Mouse (Mus musculus) gonadal fat pad, adult 2 months (tissue): ENCODE measurements around the gene Trpm8. TPM values are rescaled to one million over a fixed set of nuclear protein-coding genes. Genes with fewer than 3 reads are reported as not detected.

Source experiments
- DNase-seq: peaks from one replicate; pipeline ENCODE4 v3.0.0-alpha.2; 2012; ENCODE audit warnings: low read depth
- polyA plus RNA-seq: library from polyadenylated mRNA; depleted of rRNA; stranded (reverse); fragments of >200 nt; gene quantifications from 2 replicates; pipeline ENCODE4 v1.2.3, GENCODE M21; 2012

Trpm8 gene
- polyA plus RNA-seq, 1 experiment, result not detected

DNA sequence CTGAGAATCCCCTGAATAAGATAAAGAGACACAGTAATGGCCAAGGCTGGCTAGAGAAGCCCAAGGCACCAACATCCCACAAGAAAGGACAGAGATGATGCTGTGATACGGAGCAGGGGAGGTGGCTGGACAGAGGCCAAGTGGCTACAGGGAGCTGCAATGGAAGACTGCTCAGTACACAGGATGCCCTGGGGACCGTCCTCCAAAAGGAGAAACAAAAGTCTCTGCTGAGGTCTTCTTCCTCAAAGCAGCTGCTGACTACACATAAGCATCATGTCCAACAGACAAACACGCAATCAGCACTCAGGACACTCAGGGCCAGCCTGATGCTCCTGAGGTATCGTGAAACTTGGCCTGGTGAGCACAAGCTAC lies 12.6 kb upstream of the Trpm8 start:
- DNase-seq, result no peak

DNA sequence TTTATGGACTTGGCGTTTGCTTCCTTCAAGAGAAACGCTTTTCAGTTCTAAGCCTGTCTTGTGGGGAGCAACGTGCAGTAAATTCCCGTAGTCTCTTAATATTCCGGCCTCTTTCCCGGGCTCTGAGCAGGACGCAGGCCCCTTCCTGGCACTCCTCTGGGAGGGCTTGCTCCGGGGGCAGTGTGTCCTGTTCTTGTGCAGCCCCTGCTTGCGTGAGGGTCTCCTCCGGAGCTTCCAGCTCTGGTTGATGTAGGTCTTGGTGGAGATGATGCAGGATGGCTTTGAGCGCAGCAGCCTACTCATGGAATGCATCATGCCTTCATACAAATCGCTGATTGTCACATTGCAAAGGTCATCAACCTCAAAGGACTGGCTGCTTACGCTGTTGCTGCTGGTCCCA lies 11.3 kb upstream of the Trpm8 start:
- no peak for DNase-seq

DNA sequence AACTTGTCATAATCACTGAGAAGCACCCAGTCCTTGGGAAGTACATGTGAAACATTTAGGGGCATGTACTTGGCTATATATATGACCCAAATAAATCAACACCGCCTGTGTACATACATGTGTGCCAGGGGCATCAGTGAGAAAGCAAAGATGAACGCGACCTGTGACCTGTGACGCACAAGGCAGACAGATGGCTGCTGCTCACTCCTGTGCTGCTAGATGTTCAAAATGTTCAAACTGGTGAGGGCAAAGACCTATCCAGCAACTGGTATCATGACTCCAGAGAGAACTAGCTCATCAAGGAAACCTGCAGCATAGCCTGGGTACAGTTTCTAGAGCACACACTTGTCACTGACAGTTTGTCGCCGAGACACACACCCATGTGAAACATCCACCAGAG lies 10.0 kb upstream of the Trpm8 start:
- DNase-seq, result no peak

DNA sequence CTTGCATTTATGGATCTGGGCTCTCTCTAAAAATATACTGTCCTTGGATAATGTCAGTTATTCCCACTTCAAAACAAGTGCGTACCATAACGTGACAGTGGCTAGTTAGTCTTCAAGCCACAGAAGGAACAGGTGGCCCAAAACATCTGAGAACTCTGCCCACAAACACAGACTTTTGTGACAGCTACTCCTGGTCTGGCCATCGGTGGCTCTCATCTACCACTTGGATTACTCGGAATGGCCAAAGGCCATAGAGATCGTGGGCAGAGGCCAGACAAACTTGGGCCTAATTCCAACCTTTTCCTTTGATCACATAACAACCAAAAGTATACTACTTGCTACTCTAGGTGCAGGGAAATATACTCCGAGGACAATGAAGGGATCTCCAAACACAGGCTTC lies 9.4 kb upstream of the Trpm8 start:
- DNase-seq, result no peak

DNA sequence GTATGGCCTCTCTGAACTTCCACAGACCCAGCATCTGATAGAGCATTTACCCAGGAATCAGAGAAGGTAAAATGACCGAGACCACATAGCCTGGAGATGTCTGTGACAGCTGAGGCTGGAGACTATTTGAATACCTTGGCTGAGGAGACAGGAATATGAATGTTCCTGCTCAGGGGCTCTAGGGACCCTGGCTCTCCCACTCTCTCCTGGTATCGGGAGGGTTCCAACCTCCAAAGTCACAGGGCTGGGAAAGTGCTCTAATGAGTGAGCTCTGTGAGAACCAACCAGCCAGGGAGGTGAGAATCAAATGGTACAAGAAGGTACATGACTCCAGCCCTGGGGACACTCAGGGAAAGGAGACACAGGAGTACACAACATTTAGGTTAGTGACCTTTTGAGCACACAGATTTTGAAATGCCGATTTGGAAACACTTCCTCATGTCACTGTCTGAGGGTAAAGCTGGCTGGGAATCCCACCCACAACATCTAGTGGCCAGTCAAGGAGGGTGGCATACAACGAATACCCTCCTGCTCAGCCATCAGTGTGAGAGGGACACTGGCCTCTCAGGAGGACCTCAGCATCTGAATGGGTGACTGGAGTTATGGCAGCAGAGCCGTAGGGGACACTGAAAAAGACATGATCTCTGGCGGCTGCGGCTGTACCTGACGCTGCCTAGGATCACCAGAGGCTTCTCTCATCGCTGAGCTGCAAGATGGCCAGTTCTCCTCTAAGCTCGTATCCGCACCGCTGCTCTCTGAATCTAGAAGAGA lies 7.7 kb upstream of the Trpm8 start:
- no peak for DNase-seq

DNA sequence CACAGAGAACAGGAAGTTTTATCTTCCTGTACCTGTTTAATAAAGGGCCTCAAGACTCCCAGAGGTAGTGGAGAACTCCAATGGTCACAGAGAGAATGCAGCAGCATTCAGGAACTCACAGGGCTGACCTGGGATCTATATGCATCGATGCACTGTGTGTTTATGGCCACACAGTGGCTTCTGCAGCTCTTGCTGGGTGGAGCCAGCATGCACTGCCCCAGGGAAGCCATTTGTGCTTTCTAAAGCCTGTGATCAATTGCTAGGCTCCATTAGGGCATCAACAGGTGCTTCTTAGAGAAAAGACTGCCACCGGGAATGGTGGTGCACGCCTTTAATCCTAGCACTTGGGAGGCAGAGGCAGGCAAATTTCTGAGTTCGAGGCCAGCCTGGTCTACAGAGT lies 4.6 kb upstream of the Trpm8 start:
- no peak for DNase-seq

DNA sequence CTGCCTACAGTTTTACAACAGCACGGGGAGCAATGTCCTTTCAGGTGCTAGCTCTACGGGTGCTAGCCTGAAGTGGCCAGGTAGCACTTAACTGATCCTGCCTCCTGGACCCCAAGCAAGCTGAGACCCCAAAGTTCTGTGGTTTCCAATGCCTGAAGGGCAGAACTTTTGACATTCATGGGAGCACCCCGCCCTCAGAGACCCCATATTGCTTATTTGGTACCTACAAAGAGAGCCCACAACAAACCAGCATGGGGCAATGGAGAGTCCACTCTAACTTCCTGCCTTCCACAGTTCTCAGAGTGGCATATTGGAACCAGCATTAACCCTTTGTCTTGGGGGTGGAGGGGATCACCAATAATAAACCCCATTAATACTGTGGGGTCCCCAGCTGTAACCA lies 4.1 kb upstream of the Trpm8 start:
- no peak for DNase-seq

DNA sequence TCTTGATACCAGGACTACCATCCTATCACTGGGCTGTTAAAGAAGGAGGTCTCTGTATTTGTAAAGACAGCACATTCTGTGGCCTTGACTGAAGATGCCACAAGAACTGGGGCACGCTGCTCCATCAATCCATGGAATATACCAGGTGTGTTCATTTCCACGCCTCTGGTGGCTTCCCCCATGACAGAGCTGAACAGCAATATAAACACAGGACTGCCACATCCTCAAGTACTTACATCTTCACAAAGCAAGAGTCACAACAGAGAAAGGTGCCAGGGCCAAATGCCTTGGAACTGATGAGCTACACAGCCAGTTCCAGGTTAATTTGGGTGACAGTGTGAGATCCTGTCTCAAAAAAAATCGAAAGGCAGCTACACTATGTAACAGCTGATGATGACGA lies 3.6 kb upstream of the Trpm8 start:
- DNase-seq, result no peak

DNA sequence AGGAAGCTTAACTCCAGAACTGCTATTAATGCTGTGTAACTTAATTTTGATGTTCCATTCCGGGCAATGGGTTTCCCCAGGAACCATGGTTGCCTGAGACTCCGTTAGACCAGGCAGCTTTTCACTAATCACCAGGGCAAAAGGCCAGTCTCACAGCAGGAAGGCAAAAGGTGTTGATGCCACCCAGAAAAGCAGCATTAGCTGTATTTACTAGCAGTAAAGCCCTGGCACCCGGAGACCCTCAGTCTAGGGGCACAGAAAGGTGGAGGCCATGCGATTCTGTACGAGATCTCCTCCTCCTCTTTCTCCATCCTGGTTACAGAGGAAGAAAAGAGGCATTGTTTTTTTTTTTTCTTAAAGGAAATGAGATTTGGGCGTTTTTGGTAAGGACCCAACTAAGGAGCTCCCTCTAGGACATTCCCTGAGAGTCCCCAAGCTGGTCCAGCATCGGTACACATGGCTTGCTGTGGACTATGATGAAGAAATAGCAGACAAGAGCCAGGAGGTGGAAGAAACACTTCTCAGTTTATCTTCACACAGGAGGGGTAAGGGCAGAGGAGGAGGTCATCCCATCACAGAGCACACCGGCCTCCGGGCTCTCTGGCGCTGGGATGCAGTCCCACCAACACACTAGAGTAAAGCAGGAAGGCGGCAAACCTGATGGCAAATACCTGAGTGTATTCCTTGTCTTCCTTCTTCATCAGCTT lies 2.9 kb upstream of the Trpm8 start:
- no peak for DNase-seq

DNA sequence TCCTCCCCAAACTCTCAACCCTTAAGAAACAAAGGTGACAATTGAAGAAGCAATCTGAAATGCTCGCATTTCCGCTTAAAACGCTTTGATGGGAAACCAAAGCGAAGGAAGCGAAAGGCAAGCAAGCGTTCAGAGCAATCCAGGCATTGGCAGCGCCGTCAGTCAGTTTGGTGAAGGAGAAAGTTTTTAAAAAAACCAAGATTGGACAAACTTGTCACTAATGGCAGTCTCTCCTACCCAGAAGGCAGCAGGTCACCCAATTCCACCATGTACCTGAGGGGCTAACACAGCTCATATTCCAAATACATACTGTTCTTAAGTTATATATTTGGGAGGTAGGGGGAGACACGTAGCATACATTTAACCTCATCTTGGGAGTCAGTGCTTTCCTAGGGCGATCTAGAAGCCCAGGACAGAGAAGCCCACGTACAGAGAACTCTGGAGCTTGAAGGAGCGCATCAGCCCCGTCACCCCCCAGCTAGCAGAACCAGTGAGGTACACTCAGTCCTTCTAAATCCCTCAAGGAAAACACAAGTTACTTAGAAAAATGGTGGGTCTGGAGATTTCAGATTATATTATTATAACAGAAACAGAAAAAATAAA lies 2.3 kb upstream of the Trpm8 start:
- no peak for DNase-seq

DNA sequence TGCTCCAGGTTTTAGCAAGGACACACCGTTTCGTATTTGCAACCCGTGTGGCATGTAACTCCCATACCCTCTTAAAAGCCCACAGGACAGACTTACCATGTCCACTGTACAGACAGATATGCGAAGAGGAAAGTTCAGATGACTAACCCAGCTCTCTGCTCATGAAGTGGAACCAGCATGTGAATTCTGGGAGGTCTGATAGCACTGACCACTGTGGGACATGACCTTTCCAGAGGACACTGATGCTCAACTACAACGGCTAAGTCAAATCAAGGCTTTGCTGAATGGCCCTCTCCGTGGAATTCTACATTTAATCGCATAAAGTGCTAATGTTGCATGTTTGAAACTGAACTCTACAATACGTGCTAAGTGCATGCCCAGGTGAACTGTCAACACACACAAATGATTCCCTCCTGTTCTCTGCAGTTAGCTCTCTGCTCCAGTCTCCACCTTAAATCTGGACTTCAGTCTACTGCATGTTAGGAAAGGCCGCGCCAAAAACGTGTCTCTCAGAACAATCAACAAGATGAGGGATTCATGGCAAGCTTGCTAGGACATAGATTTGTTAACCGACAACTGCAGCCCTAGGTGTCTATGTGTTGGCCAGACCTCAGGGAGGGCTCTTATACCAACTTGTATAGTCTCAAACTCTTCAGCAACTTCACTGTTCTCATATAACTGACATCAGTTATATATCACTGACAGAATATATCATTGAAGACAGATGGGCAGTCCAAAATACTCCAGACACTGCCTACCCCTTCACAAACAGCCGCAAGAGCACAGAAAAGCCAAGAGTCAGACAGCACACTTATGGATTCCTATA lies 1.6 kb upstream of the Trpm8 start:
- no peak for DNase-seq

DNA sequence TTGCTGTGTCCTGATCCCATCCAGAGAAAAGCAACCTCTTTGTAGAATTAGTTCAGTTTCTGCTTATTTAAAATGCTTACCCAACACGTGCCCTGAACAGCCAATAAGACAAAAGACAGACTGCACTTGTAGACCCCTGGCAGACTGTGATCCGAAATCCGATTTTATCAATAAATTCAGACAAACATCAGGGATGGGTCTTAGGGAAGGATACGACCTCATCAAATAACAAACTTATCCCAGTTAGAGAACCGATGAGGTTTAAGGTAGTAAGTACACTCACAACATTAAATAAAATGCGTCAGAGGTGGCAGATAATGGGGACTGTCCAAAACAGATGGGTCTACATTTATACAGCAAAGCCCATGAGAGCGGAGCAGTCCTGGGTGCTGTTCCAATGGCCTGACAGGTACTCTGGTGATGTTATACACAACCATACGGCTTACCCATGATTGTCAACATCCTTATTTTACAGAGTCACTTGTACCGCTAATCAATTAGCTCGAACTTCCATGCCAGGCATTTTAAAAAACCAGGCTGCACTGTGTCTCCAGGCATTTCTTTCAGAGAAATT lies 850 bp upstream of the Trpm8 start:
- DNase-seq, result no peak

DNA sequence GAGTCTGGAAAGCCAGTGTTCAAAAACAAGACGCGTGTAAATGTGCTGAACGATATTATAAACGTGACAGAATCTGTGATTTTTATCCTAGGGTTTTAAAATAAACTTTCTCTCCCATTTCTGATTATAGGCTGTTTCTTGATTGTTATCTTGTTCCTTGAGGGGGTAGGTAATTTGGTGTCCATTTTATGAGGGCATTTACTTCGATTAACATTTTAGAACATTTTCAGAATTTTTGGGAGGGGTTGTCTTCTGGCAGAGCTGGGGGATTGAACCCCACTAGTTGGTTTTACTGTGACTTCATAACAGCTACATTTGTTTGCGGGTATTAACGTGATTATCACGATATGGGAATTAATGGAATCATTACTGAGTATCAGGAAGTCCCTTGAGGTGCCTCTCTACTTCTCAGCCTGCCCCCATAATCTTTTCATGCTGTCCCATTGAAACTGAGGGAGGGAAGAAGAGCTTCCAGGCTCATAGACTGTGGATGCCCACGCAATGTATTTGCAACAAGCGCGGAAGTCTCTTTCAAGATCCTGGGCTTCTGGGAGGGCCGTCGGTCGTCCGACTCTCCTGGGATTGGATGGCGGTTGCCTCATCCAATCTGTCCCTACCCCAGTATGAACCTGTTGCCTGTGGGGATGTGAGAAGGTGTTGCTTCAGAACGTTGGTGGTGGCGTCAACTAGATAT lies 504 bp downstream of the Trpm8 start:
- peak; percentile 82 for DNase-seq

DNA sequence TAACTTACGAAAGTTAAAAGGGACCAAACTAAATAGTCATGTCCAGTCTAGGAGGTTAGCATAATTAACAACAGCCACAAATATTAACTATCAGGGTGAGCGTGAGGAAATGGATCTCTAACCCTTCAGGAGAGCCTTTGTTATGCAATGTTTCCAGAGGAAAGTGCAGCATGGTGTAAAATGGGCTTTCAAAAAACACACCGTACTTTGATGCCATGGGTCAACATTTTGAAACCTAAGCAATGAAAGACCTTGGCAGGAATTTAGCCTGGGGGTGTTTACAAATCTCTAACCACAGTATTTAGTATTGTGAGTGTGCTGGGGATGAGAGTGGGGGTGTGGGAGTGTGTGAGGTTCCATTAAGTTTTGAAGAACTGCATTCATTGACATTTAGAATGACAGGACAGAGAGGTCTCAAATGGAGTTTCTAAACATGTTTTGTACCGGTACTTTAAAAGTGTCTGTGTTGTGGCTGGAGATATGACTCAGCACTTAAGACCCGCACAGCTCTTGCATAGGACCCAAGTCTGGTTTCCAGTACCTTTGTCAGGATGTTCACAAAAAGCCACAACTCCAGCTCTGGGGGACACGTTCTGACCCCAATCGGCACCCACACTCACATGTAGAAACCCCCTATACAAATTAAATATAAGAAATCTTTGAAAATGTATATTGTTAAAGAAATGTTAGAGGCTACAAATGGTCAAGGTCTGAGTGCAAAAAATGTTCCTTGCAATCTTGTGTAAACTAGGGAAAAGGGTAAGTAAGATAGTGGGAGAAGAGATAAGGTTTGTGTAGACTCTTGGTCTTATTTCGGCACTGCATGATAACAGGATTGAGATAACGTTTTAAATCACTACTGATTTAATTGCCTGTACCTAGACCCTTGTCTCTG lies 1.9 kb downstream of the Trpm8 start:
- DNase-seq, result peak; percentile 99

DNA sequence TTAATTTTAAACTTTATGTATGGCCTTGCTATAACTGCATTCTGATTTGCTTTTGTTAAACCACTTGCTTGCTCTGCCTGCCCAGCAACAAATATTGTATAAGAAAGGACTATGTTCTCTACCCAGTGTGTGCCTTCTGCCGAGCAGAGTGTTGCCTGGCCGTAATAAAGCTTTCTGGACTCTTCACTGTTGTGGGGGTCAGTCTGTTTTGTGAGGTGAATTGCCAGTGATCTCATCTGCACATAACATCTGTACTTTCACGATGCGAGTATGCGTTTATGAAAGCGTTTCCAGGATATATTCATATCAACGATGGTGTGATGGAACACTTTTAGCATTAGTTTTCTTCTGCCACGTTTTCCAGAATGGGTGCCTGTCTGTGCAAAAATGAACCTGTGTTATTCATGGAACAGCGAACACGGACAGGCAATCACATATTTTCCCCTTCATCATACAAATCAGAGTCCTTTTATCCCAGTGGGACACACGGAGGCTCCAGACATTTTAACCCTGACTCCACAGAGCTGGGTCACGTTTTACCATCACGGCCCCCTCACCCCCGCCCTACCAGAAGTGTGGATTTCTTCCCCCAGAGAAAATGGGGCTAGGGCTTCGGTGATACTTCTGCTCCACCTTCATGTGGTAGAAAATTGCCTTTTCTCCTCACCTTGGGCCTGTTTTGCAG lies 2.7 kb downstream of the Trpm8 start:
- DNase-seq, result no peak

DNA sequence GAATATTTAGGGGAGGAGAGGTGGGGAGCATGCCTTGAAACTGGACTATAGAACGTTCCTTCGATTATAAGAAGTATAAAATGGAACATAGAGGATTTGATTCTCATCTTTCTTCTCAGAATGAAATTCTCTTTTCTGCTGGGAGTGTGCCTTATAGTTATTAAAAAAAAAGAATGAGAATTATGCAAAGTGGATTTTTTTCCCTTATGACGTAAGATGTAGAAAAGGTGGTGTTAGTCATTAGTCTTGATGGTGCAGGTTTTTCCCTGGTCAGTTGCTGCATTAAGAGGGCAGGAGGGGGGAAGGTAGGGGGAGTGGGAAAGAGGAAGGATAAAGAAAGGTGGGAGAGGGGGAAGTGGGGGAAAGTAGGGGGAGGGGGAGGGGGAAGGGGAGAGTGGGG lies 4.8 kb downstream of the Trpm8 start:
- no peak for DNase-seq

DNA sequence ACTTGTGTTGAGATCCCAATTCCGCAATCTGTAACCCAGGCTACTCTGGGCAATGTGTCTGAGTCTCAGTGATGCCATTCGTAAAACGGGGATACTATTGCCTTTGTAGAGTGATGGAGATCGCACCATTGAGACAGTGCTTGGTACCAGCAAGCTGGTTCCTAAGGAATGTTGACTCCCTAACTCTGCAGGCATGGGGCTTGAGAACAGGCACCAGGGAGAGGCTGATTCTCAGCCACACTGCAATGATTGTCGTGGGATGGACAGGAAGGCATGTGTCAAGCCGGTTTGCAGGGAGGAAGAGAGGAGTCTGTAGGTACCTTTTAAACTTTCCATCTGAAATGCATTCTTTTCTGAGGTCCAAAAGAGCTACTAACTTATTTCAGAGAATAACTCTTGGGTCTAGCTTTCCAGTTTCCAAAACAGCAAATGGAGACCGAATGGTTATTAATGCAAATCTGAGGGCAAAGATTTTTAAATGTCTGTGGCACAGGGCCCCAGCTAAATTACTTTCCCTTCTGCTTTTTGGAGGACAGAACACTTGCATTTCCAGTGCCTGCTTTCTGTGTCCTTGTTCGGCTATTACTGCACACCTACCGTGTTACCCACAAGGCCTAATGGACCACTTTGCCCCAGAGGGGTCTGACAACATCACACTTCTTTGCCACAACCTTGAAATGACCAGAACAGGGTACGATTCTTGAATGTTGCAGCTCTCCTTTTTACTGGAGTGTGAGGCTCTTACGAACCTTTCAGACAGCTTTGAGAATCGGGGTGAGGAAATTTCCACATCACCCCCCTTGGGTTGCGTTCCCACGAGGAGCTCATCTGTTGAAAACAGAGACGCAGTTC lies 6.1 kb downstream of the Trpm8 start:
- no peak for DNase-seq

DNA sequence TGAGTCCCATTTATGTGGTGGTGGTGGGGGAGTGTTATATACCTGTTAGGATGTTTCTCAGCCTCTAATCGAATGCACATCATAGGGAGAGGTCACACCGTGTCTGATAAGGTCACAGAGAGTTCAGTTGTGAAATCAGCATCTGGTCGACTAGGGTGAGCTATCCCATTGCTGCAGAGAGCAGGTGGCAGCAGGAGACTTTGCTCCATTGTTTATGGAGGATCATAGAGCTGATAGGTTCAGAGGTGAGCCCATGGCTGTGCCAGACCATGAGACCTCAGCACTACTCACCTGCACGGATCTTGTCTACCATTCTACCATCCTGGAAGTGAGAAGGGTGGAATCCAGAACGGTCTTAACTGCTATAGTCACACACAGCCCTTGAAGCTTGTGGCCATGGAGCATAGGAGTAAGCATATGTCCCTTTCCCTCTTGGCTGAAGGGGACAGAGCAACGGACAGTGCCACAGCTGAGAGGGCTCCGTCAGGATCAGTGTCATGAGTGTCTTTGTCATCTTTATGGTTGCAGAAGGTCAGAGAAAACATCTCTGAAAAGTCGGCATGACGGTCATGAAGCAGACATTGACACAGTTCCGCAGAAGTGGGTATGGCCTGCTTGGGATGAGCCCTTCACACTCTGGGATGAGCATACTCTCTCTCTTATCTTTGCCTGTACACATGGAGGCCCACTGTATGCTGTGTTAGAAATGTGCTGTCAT lies 6.9 kb downstream of the Trpm8 start:
- DNase-seq, result no peak
